Mouse (Mus musculus) kidney, adult 11 months (tissue): ENCODE measurements around the gene Ing5.
"Not testable (repeated sequence)": the region's sequence is repeated elsewhere in the genome, so short reads cannot be mapped to it uniquely, and the experiment has no call there.

Source experiments
- DNase-seq: peaks from one replicate; pipeline ENCODE4 v3.0.0; 2022

Ing5 gene

GRCm38 (mm10) chr1:93811495-93812039 lies 7.8 kb downstream of the Ing5 start:
- DNase-seq: no peak

GRCm38 (mm10) chr1:93817823-93818532 lies 14.2 kb downstream of the Ing5 start:
- no peak for DNase-seq

- DNase-seq: no peak
Observed at GRCm38 (mm10) chr1:93818722-93819121, 15.0 kb downstream of the Ing5 start.

GRCm38 (mm10) chr1:93823796-93824495 lies 20.2 kb downstream of the Ing5 start:
- DNase-seq: no peak

GRCm38 (mm10) chr1:93824609-93825008 lies 20.8 kb downstream of the Ing5 start, which contains the start of gene D2hgdh:
Gene D2hgdh, plus strand, starts transcription at chr1:93824909.
- no peak for DNase-seq

GRCm38 (mm10) chr1:93825105-93825674 lies 21.4 kb downstream of the Ing5 start:
- peak; percentile 97 for DNase-seq

- DNase-seq: peak; percentile 23
Observed at GRCm38 (mm10) chr1:93825771-93826539, 22.2 kb downstream of the Ing5 start.

- no peak for DNase-seq
Observed at GRCm38 (mm10) chr1:93826540-93826835, 22.7 kb downstream of the Ing5 start.

GRCm38 (mm10) chr1:93832754-93833360 lies 29.1 kb downstream of the Ing5 start:
- DNase-seq: not testable (repeated sequence)

- DNase-seq: no peak
Observed at GRCm38 (mm10) chr1:93834671-93835150, 30.9 kb downstream of the Ing5 start.

- no peak for DNase-seq
Observed at GRCm38 (mm10) chr1:93835211-93835610, 31.4 kb downstream of the Ing5 start.

GRCm38 (mm10) chr1:93835876-93836531 lies 32.2 kb downstream of the Ing5 start:
- no peak for DNase-seq

GRCm38 (mm10) chr1:93836532-93836913 lies 32.8 kb downstream of the Ing5 start:
- no peak for DNase-seq

- no peak for DNase-seq
Observed at GRCm38 (mm10) chr1:93837335-93837734, 33.6 kb downstream of the Ing5 start.

- DNase-seq: not testable (repeated sequence)
Observed at GRCm38 (mm10) chr1:93838569-93838968, 34.8 kb downstream of the Ing5 start.

- not testable (repeated sequence) for DNase-seq
Observed at GRCm38 (mm10) chr1:93845766-93846366, 42.1 kb downstream of the Ing5 start.

- not testable (repeated sequence) for DNase-seq
Observed at GRCm38 (mm10) chr1:93855790-93856189, 52.0 kb downstream of the Ing5 start.

- DNase-seq: no peak
Observed at GRCm38 (mm10) chr1:93857370-93857769, 53.6 kb downstream of the Ing5 start.

GRCm38 (mm10) chr1:93857991-93858390 lies 54.2 kb downstream of the Ing5 start:
- DNase-seq: no peak

GRCm38 (mm10) chr1:93859619-93860018 lies 55.9 kb downstream of the Ing5 start:
- DNase-seq: no peak

- DNase-seq: not testable (repeated sequence)
Observed at GRCm38 (mm10) chr1:93861048-93861447, 57.3 kb downstream of the Ing5 start, which contains the start of gene Gal3st2. Gene Gal3st2, plus strand, starts transcription at chr1:93861306.
